Mouse (Mus musculus) ovary, adult 18-20 months (tissue): ENCODE measurements around the gene Slc9a8.

Experiments used
- DNase-seq: peaks from one replicate; pipeline ENCODE4 v3.0.0; 2022; ENCODE audit warnings: low spot score, mixed read lengths

Gene Slc9a8

DNA sequence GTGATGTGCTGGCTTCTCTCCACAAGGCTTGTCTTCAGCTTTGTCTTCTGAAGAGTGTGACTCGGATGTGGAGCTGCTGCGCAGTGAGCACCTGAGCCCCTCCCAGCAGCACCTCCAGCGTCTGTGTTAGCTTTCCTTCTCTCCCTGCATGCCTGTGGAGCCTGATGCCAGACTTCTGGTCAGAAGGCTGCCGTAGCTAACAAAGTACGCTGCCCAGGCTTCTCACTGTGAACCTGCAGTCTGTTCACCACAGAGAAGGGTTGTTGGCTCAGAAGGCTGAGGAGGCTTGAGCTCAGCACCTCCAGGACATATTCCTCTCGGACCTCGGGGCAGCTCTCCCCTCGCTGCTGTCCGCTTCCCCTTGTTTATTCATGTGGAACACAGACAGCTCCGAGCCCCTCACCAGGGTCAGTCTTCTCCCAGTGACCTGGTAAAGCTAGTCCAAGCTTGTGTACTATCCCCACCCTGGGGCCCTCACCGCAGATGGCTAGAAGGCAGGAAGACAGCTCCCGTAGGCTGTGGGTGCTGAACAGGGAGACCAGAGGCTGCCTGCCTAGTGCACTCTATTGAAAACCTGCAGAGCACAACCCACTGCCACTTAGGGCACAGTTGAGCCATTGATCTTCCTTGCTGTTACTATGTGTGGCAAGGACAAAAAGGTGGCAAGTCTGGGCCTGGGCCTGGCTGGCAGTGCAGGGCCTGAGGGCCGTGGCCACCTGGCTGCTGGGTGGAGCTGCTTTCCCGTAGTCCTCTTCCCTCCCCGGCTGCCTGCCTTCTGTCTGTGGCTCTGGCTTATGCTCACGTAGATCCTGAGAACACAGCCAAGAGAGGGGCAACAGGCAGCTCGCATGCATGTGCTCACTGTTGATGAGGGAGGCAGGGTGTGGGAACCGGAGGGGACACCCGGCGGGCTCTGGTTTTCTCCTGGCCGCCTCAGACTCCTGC, 28.1 kb downstream of the Slc9a8 start:
- DNase-seq = no peak

DNA sequence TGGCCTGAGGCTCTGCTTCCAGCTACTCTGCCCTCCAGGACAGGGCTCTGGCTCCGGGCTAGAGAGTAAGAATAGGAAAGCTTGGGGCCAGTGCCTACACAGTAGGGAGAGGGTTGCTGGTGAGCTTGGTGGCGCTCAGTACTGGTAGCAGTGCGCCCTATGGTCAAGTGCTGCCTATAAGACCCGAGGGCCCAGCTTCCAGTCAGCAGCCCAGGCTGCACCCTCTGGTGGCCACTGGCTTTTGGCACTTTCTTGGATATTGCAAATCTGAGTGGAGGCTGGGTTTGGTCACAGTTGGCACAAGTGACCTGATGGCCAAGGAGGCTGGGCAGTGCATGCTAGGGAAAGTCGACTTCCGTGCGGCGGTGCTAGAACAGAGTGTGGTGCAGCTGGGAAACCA, 29.1 kb downstream of the Slc9a8 start:
- DNase-seq = no peak

GRCm38 (mm10) chr2:167453814-167454213, 32.3 kb downstream of the Slc9a8 start:
- DNase-seq = no peak

GRCm38 (mm10) chr2:167456361-167457020, 35.0 kb downstream of the Slc9a8 start:
- no peak for DNase-seq

DNA sequence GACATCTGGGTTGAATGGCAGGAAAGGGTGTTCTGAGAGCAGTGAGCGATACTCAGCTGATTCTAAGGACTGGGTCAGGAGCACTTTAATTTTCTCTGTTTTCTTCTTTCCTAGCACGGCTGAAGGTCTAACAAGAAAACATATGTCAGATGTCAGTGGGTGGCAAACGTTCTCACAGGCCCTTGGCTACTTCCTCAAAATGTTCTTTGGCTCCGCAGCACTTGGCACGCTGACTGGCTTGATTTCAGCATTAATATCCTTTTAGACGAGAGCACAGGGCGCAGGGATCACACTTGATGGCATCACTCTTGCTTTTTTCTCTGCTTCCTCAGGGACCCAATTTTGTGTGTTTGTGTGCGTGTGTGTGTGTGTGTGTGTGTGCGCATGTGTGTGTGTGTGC, 35.7 kb downstream of the Slc9a8 start:
- no peak for DNase-seq

DNA sequence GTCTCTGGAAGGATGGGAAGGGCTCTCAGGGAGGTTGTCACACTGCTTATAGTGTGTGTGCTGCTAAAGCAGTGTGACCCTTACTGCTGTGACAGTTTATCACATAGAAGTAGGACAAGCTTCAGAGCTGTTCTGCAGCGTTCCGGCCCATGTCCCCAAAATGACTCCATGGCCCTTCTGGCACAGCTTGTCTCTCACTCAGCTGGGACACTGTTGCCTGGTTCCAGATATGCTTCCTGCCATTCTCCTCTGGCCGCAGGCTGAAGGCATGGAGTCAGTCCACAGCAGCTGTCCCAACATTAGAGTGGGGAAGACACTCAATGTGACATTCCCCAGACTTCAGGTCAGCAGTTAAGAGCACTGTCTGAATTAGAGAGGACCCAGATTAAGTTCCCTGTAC, 37.0 kb downstream of the Slc9a8 start:
- no peak for DNase-seq

DNA sequence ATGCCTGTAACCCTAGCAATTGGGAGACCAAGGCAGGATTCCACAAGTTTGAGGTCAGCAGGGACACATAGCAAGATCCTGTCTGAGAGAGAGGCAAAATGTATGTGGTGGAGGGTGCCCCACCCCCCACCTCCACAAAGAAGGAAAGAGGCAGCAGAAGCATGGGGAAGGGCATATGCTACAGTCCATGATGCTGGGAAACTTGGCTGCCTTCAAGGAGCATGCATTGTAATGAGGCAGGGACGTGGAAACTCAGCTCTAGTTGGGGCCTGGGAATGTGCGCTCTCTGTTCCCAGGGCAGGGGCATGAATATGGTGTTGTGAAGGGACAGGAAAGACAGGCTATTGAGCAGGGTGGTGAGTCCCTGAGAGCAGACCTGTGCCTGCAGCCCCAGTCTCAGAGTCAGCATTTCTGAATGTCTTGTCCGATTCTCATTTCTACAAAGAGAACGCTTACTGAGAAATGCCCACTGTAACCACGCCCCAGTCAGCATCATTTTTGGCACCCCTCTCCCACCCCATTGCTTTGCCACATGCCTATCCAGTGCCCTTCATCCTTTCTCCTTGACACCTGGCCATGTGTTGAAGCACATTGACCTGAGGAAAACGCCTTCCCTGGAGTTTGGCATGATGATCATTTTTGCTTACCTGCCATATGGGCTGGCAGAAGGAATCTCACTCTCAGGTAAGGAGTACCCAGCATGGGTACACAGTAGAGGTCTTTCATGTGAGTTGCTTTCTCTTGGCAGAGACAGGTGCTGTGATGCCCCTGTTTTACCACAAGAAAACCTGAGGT, 37.8 kb downstream of the Slc9a8 start:
- DNase-seq = no peak

DNA sequence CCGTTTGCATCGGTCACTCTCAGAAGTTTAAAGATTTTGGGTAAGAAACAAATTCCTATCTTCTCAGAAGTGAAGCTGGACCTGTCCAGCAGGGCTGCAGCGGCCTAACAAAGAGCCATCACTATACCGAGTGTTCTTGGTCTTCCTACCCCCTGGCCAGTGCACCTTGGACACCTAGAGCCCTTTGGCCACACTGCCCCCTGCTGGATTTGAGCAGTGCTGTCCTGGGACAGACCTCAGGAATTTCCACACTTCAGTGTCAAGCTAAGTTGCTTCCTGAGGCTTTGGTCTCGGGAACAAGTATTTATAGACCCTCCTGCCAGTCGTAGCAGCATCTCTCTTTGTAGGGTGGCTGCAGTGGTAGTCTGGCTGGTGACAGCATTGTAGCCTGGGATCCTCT, 41.4 kb downstream of the Slc9a8 start:
- DNase-seq = no peak

DNA sequence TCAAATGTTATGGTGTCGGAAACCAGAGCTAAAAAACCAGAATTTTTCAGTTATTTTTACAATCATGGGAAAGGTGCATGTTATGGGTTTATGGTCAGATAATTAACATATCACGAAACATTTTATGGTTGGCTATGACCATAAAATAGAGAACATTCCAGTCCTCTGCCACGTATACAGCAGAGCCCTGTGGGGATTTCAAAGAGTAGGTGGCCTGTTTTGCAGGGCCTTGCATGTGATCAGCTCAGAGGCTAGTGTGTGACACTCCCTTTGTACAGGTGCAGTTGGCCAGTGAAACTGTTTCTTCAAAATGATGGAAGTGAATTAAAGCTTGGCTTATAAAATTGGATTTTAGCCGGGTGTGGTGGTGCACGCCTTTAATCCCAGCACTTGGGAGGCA, 42.3 kb downstream of the Slc9a8 start:
- no peak for DNase-seq

DNA sequence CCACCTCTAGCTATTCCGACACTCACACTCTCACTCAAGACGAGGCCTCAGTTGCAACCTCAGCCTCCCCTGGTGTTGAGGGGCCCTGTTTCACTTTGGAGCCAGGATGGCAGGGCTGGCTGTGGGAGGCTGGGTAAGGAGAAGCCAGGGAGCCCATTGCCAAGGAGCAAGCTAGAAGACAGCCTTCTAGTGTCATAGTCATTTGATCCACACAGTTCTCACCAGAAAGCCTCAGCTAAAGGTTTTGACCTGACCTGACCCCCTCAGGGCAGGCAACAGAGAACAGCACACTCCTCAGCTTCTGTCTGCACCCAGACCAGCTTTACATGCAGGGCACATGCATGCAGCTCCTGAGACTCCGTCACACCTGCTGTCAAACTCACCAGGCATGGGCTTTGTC, 44.4 kb downstream of the Slc9a8 start:
- DNase-seq = no peak

GRCm38 (mm10) chr2:167467214-167467613, 45.7 kb downstream of the Slc9a8 start:
- DNase-seq = no peak

- no peak for DNase-seq
These were observed 46.9 kb downstream of the Slc9a8 start for GRCm38 (mm10) chr2:167468444-167468843.

- no peak for DNase-seq
These were observed 49.1 kb downstream of the Slc9a8 start for GRCm38 (mm10) chr2:167470611-167471010.

- DNase-seq = no peak
These were observed 50.1 kb downstream of the Slc9a8 start for GRCm38 (mm10) chr2:167471585-167471984.

DNA sequence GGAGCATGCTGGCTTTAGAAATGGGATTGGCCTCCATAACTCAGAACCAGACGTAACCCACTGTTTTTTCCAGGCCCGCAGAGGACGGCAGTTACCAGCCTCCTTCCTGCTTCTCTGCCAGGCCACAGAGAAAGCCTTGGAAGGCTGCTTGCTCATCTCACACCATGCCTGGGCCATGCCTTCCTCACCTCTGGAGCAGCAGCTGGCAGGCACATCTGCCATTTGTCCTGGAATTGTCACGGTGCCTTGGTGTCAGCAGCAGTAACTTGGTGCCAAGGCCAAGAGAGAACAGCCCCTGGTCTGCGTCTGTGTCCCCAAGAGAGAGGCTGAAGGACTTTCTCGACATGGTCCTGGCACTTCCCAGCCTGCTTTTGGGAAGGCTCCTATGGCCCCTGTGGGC, 52.7 kb downstream of the Slc9a8 start:
- no peak for DNase-seq

DNA sequence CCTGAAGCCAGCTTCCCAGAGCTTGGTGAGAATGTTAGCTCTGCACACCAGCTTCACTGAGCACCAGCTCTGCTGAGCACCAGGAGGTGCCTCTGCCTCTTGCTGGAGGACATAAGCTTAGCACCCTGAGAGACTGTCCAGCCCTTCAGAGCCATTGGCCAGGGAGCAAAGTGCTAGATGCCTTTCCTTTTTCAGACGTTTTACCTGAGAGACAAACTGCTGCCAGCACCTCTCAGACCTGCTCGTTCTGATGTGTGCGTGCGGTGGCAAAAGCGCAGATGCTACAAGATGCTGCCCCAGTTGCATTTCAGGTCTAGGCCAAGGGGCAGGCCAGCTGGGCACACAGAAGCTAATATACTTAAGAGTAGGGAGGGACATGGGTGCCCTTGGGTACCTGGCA, 54.1 kb downstream of the Slc9a8 start:
- no peak for DNase-seq

- peak; percentile 83 for DNase-seq
These were observed 54.7 kb downstream of the Slc9a8 start for GRCm38 (mm10) chr2:167476200-167476688.

- no peak for DNase-seq
These were observed 55.2 kb downstream of the Slc9a8 start for GRCm38 (mm10) chr2:167476762-167477161.

DNA sequence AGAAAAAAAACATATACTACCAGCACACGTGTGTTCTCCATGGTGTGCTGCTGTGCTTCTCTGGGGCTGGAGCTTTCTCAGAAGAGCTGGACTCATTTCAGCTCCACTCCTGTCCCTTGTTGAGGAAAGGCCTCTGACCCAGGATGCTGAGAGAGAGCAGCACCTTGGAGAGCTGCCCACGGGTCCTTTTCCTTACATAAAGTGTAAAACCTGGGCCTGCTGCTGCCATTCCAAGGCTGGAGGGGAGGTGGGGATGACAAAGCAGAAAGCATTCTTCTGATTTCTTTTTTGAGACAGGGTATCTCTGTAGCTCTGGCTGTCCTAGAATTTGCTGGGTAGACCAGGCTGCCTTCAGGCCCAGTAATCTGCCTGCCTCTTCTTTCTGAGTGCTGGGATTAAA, 56.6 kb downstream of the Slc9a8 start:
- DNase-seq = no peak

- DNase-seq = no peak
These were observed 58.0 kb downstream of the Slc9a8 start for GRCm38 (mm10) chr2:167479501-167479900.

DNA sequence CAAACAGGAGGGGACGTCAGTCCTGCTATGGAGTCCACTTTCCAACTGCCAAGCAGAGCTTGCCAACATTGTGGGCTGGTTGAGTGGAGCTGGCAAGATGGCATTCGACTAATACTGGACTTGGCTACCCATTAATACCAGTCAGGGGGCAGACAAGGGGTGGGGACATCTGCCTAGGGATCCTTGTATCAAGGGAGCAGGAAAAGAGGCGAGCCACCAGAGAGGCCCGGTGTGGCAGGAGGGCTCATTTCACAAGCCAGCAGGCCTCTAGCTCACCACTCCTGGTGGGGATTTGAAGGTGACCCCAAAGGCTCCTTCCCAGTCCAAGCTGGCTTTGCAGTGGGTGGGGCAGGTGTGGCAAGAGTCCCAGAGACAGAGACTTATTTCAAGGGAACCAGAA, 61.2 kb downstream of the Slc9a8 start:
- DNase-seq = no peak

- no peak for DNase-seq
These were observed 61.7 kb downstream of the Slc9a8 start for GRCm38 (mm10) chr2:167483081-167483826.
